Mouse (Mus musculus) heart, postnatal 25 days (tissue): ENCODE measurements around the gene Gpr152. TPM values are rescaled to one million over a fixed set of nuclear protein-coding genes. Genes with fewer than 3 reads are reported as not detected.

Experiments
- DNase-seq: peaks from one replicate; pipeline ENCODE4 v3.0.0; 2022; ENCODE audit warnings: low spot score
- intact Hi-C: fragments of 180-260 bp; cut with DNase I; formaldehyde crosslinking; loops from one replicate; pipeline ENCODE4 v1.15.1; 2025
- total RNA-seq, 2 experiments: library from RNA; stranded (reverse); gene quantifications; 2 replicates each; pipeline ENCODE4 v1.2.3; 2021

The Gpr152 gene
- total RNA-seq, 2 experiments from 2014 or later = not detected

GRCm38 (mm10) chr19:4192251-4192985 is 52.8 kb downstream of the Gpr152 start:
- intact Hi-C loops = no loop called here
- no peak for DNase-seq

GRCm38 (mm10) chr19:4193129-4193528 is 53.5 kb downstream of the Gpr152 start:
- no peak for DNase-seq
- intact Hi-C loops = no loop called here

GRCm38 (mm10) chr19:4194021-4194724 is 54.6 kb downstream of the Gpr152 start:
- intact Hi-C loops = no loop called here
- DNase-seq = no peak

- DNase-seq = no peak
- intact Hi-C loops = no loop called here
Measured at GRCm38 (mm10) chr19:4194776-4195650, 55.4 kb downstream of the Gpr152 start.

Other genes with a start within 250 kb of the Gpr152 start
- 1 to 10 TPM; 8.9 to 9.8 TPM for gene Tcirg1, start 232.7 kb upstream of the Gpr152 start, total RNA-seq
- gene Ndufs8, start 227.0 kb upstream of the Gpr152 start, total RNA-seq = 100 to 1,000 TPM; 538 TPM
- gene Aldh3b1, start 210.0 kb upstream of the Gpr152 start, total RNA-seq = 1 to 10 TPM; 1.8 TPM
- gene Unc93b1, start 204.6 kb upstream of the Gpr152 start, total RNA-seq = 10 to 100 TPM; 19.0 to 20.3 TPM
- gene Aldh3b3, start 181.1 kb upstream of the Gpr152 start, total RNA-seq = 1 to 10 TPM in 1 of 2 experiments, under 1 TPM in 1; 0.60 to 1.1 TPM
- gene Aldh3b2, start 167.5 kb upstream of the Gpr152 start, total RNA-seq = under 1 TPM; 0.14 to 0.23 TPM
- 10 to 100 TPM; 20.3 to 21.5 TPM for gene Acy3, start 153.2 kb upstream of the Gpr152 start, total RNA-seq
- not detected for gene Tbx10, start 147.0 kb upstream of the Gpr152 start, total RNA-seq
- gene Nudt8, start 139.2 kb upstream of the Gpr152 start, total RNA-seq = 100 to 1,000 TPM; 109 to 118 TPM
- gene Gm49405, start 139.2 kb upstream of the Gpr152 start, total RNA-seq = 1 to 10 TPM; 2.0 to 2.2 TPM
- gene Doc2g, start 136.5 kb upstream of the Gpr152 start, total RNA-seq = 100 to 1,000 TPM; 148 to 152 TPM
- 1,000 to 10,000 TPM; 1,136 to 1,167 TPM for gene Ndufv1, start 127.0 kb upstream of the Gpr152 start, total RNA-seq
- 100 to 1,000 TPM; 321 to 327 TPM for gene Gstp1, start 101.8 kb upstream of the Gpr152 start, total RNA-seq
- 100 to 1,000 TPM in 1 of 2 experiments, 10 to 100 TPM in 1; 87.8 to 116 TPM for gene Gstp2, start 93.8 kb upstream of the Gpr152 start, total RNA-seq
- not detected for gene Gstp3, start 80.2 kb upstream of the Gpr152 start, total RNA-seq
- not detected for gene Cabp2, start 58.2 kb upstream of the Gpr152 start, total RNA-seq
- 10 to 100 TPM; 36.6 to 45.1 TPM for gene Cdk2ap2, start 42.6 kb upstream of the Gpr152 start, total RNA-seq
- gene Pitpnm1, start 39.8 kb upstream of the Gpr152 start, total RNA-seq = 10 to 100 TPM; 20.8 to 22.1 TPM
- 10 to 100 TPM; 54.2 to 56.8 TPM for gene Aip, start 13.9 kb upstream of the Gpr152 start, total RNA-seq
- gene Cabp4, start 4.2 kb downstream of the Gpr152 start, total RNA-seq = under 1 TPM in 1 of 2 experiments, not detected in 1; 0.31 TPM
- 10 to 100 TPM; 53.4 to 57.6 TPM for gene Coro1b, start 8.8 kb downstream of the Gpr152 start, total RNA-seq
- gene Ptprcap, start 13.8 kb downstream of the Gpr152 start, total RNA-seq = 1 to 10 TPM in 1 of 2 experiments, under 1 TPM in 1; 0.94 to 1.5 TPM
- gene Rps6kb2, start 23.6 kb downstream of the Gpr152 start, total RNA-seq = 10 to 100 TPM; 16.5 to 16.8 TPM
- 10 to 100 TPM; 33.5 to 34.1 TPM for gene Carns1, start 35.7 kb downstream of the Gpr152 start, total RNA-seq
- gene Tbc1d10c, start 51.5 kb downstream of the Gpr152 start, total RNA-seq = 1 to 10 TPM; 9.2 to 9.3 TPM
- 100 to 1,000 TPM; 337 TPM for gene Ppp1ca, start 52.3 kb downstream of the Gpr152 start, total RNA-seq
- gene Rad9a, start 61.9 kb downstream of the Gpr152 start, total RNA-seq = 1 to 10 TPM; 5.3 to 5.8 TPM
- 1 to 10 TPM in 1 of 2 experiments, under 1 TPM in 1; 0.94 to 2.0 TPM for gene Clcf1, start 74.5 kb downstream of the Gpr152 start, total RNA-seq
- gene AC109138.7, start 74.6 kb downstream of the Gpr152 start, total RNA-seq = not detected
- 10 to 100 TPM in 1 of 2 experiments, 1 to 10 TPM in 1; 9.7 to 11.1 TPM for gene Pold4, start 92.1 kb downstream of the Gpr152 start, total RNA-seq
- gene Ssh3, start 129.4 kb downstream of the Gpr152 start, total RNA-seq = 1 to 10 TPM; 5.8 to 6.6 TPM
- gene Ankrd13d, start 143.3 kb downstream of the Gpr152 start, total RNA-seq = 1 to 10 TPM; 1.2 to 1.5 TPM
- 10 to 100 TPM; 49.3 to 57.9 TPM for gene Grk2, start 166.4 kb downstream of the Gpr152 start, total RNA-seq